Mouse (Mus musculus) adrenal gland, postnatal 36 days (tissue): ENCODE data around the gene Sipa1l3. TPM values are rescaled to one million over a fixed set of nuclear protein-coding genes. Genes with fewer than 3 reads are reported as not detected.

ENCODE experiments used
- DNase-seq, 2 experiments: peaks; one replicate each; pipeline ENCODE4 v3.0.0; 2021; ENCODE audit warnings: mixed read lengths in 1 of 2
- total RNA-seq, 2 experiments: library from RNA; stranded (reverse); gene quantifications; 2 replicates each; pipeline ENCODE4 v1.2.3; 2021

Gene Sipa1l3
- total RNA-seq, 2 experiments from 2014 or later: 29.5 to 30.7 TPM

GRCm38 (mm10) chr7:29383255-29383654 lies 135.2 kb downstream of the Sipa1l3 start:
- peak; percentile 87 to 91 for DNase-seq

- peak; percentile 56 to 83 for DNase-seq
Observed at GRCm38 (mm10) chr7:29381466-29382040, 136.9 kb downstream of the Sipa1l3 start.

- no peak for DNase-seq
Observed at GRCm38 (mm10) chr7:29374054-29374453, 144.4 kb downstream of the Sipa1l3 start.

GRCm38 (mm10) chr7:29372123-29372522 lies 146.3 kb downstream of the Sipa1l3 start:
- DNase-seq: no peak

- DNase-seq: no peak
Observed at GRCm38 (mm10) chr7:29370031-29370430, 148.4 kb downstream of the Sipa1l3 start.

- DNase-seq: no peak
Observed at GRCm38 (mm10) chr7:29368004-29368320, 150.5 kb downstream of the Sipa1l3 start.

- DNase-seq: no peak
Observed at GRCm38 (mm10) chr7:29367166-29368003, 151.1 kb downstream of the Sipa1l3 start.

GRCm38 (mm10) chr7:29364052-29364451 lies 154.4 kb downstream of the Sipa1l3 start:
- DNase-seq: peak; percentile 79 to 80

- DNase-seq: no peak
Observed at GRCm38 (mm10) chr7:29361497-29361896, 156.9 kb downstream of the Sipa1l3 start.

- DNase-seq: peak; percentile 55 to 60
Observed at GRCm38 (mm10) chr7:29355406-29355805, 163.0 kb downstream of the Sipa1l3 start.

- DNase-seq: peak; percentile 88
Observed at GRCm38 (mm10) chr7:29354161-29354560, 164.3 kb downstream of the Sipa1l3 start.

GRCm38 (mm10) chr7:29352246-29352645 lies 166.2 kb downstream of the Sipa1l3 start:
- no peak for DNase-seq

GRCm38 (mm10) chr7:29350489-29350888 lies 168.0 kb downstream of the Sipa1l3 start:
- DNase-seq: peak in 1 of 2 experiments; percentile 26

GRCm38 (mm10) chr7:29346212-29346611 lies 172.2 kb downstream of the Sipa1l3 start:
- DNase-seq: no peak

GRCm38 (mm10) chr7:29345534-29345933 lies 172.9 kb downstream of the Sipa1l3 start:
- DNase-seq: no peak

GRCm38 (mm10) chr7:29343746-29344145 lies 174.7 kb downstream of the Sipa1l3 start:
- DNase-seq: no peak

- DNase-seq: no peak
Observed at GRCm38 (mm10) chr7:29342489-29343092, 175.8 kb downstream of the Sipa1l3 start.

- no peak for DNase-seq
Observed at GRCm38 (mm10) chr7:29341722-29342121, 176.7 kb downstream of the Sipa1l3 start.

- DNase-seq: no peak
Observed at GRCm38 (mm10) chr7:29340838-29341237, 177.6 kb downstream of the Sipa1l3 start.

- DNase-seq: peak in 1 of 2 experiments; percentile 42
Observed at GRCm38 (mm10) chr7:29340247-29340646, 178.2 kb downstream of the Sipa1l3 start.

- peak in 1 of 2 experiments; percentile 42 for DNase-seq
Observed at GRCm38 (mm10) chr7:29338984-29339679, 179.3 kb downstream of the Sipa1l3 start.

GRCm38 (mm10) chr7:29338351-29338919 lies 180.0 kb downstream of the Sipa1l3 start:
- no peak for DNase-seq
